Mouse (Mus musculus): ENCODE measurements around the gene Nudt7.

Nudt7 gene

DNA sequence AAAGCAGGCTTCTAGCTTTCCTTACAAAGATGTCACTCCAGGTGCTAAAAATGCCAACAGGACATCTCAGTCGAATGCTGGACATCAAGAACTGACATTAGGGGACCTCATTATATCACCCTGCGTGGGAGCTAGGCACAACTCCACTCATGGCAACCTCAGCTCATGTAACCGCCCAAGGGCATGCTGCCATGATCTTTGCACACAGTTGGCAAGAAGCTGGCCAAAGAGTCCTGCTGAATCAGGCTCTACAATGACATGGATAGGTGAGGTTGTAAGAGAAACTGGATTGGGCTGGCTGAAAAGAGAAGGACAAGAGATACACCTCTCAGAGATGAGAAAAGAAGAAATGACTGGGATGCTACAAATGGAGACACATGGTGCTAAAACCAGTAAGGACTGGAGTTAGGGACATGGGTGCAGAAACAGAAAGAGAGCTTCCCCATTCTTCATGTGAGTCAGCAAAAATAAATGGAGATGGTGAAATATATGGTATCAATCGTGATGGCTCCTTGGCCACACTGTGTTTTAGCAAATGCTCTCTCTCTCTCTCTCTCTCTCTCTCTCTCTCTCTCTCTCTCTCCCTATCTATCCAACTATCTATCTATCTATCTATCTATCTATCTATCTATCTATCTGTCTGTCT lies 10.4 kb downstream of the Nudt7 start:
- DNase-seq = peak; percentile 74 to 85

DNA sequence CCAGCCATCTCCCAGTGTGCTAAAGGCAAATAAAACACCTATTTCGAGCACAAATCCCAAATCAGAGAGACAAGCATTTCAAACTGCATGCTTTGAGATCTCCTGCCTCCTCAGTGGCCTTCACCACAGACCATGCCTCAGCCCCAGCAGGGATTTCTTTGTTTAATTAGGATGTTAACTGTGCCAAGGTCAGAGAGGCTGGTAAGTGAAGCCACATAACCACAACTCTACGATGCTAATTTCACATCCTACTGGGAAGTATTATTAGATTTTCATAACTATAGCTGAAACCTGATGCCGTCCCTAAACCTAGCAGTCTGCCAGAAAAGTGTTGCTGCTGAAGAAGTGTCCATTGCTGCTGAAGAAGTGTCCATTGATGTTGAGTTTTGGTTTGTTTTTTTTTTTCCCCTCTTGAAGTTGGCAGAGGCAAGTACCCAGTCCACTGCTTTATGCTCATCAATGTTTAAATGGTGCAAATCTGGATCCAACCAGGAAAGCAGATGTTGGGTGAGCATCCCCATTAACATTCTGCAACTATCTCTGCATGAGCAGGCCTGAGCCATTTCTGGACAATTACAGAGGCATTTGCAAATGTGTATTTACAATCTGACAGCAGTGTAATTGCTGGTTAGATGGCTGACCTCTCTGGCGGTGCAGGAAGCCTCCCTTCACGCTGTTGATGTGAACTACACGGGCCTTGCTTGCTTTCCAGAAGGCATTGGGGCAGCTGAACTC lies 20.1 kb downstream of the Nudt7 start:
- DNase-seq = no peak

DNA sequence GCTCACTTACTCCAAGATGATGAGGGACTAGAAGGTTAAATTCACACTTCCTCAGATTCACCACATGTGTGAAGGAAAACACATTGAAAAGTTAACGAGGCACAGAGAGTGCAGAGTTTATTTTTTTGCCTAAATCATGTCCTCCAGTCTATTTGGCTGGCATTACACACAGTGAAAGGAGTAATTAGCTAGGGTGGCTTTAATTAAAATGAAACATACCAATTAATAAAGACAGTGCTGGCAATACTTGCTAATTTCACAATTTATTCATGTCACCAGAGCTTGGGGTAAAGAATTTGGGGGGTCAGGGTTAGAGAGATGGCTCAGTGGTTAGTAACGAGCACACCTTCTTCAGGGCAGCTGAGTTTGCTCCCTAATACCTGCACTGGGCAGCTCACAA lies 25.2 kb downstream of the Nudt7 start:
- DNase-seq = no peak

DNA sequence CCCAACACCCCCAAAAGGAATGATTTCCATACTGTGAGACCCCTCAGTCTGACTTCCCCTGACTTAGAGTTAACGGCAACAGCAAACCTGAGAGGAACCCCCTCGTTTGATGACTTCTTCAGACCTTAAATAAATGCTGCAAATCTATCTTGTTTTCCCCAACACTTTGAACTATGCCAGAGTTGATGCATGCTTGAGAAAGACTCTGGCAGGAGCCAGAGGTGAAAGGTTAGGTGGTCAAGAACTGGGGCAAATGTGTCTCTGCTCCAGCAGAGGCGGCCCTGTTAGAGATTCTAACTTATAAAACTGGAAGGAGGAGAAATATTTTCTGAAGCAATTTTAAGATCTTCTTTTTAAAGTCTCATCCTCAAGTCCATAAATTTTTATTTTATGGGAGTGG lies 26.3 kb downstream of the Nudt7 start:
- DNase-seq = no peak

DNA sequence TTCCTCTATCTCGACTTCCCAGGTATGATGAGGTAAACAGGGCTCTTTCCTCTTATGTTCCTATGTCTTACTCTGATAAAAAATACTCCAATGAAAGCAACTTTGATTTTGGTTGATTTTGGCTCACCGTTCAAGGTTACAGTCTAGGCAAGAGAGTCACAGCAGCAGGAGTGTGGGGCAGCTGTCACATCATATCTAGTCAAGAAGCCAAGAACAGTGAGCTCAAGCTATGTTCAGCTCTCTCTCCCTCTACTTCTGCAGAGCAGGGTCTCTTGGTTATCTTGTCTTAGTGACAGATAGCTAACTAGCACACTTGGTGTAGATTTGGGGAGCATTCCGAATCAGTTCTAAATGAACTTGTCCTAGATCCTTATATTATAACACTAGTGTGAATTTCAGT lies 30.5 kb downstream of the Nudt7 start:
- DNase-seq = no peak

DNA sequence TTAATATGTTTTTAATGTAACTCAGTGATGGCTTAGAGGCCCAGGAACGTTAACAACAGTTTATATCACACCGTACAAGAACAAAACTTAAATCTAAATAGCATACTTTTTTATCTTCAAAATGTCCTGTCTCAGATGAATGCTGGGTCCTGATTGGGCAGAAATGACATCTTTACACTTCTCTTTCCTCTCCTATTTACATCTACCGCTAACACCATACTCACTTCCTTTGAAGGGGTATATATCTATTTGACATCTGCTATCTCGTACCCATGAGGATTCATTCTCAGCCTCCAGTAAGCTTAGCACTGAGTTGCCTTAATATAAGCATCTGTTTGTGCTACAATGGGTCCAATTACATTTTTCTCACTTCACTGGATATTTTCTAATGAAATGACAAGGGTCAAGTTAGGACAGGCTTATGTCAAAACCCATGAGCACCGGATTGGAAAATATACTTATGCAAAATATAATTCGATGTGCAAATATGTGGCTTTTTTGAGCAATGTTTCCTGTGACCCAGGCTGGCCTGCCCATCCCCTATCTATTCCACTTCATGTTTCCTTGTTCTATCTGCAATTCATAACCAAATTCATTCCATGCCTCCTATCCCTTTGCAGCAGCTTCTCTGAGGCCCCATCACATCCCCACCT lies 31.2 kb downstream of the Nudt7 start:
- DNase-seq = no peak

DNA sequence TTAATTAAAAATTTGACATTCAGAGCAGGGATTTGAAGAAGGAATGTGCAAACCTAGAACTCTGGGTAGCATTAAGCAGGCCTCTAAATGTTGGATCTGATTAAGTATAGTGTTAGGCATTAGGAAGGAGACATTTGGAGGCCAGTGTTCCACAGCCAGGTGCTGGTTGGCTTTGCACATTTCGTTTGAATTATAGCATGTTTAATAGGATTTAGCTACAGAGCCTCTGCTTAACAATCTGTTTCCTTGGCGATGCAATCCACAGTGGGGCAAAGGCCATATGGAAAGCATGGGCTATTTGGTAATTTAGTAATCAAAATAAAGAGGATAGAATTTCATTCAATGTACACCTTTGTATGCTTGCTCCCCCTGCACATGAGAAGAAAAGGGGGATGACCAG lies 32.4 kb downstream of the Nudt7 start:
- DNase-seq = no peak

DNA sequence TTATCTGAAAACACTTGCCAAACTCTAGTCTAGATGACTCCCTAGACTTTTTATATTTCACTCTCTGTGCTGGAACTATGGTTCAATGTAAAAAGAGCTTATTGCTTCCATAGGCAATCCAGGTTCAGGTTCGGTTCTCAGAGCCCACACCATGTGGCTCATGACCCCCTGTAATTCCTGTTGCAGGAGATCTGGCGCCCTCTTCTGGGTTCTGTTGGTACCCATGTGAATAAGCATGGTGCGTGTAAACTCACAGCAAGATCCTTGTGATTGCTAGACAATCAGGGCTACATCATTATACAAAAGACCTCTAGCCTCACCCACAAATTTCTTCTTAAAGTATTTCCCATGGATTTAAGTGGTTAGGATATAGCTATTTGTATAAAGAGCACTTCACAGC lies 43.4 kb downstream of the Nudt7 start:
- peak in 1 of 2 experiments; percentile 19 for DNase-seq

DNA sequence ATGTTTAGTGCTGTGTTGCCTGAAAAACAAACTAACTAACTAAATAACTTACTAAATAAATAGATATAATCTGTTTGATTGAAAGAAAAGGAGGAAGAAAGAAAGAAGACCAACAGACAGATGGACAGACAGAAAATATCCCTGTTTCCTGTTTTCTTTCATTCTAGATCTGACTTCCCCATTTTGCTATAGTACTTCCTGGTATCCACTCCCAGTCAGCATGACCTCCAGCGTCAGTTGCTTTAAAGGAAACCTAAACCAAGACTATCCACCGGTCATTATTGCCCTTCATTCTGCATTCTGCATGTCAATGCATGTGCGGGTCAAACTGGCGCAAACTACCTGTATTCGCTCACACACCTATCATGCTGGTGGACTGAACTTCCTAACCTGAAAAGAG lies 60.0 kb downstream of the Nudt7 start:
- no peak for DNase-seq

DNA sequence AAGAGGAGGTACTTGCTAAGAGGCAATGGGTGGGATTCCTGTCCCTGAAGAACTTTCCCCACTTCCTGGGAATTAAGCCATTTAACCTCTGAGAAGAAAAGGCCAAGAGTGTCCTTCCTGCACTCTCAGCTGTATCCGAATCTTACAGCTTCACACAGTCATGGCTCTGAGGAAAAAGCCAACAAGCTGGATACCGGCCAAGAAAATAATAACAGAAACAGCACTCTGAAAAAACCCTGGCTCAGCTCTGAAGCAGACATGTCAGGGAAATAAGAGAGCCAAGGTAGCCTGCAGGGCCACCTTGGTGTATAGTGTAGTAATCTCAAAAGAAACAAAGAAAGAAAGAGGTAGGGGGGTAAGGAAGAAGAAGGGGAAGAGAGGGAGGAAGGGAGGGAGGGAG lies 65.6 kb downstream of the Nudt7 start:
- no peak for DNase-seq
